Mouse (Mus musculus) embryonic fibroblast, embryonic 13.5 days (primary cell): ENCODE measurements around the gene Nav1.

Source experiments
- CTCF ChIP-seq: IDR thresholded peaks from 2 replicates; pipeline ENCODE4 v1.5.1; 2011; ENCODE audit warnings: mild to moderate bottlenecking, control low read depth, low read length, moderate library complexity, borderline replicate concordance; ENCODE audit not compliant: insufficient read depth
- POLR2A ChIP-seq: IDR thresholded peaks from 2 replicates; pipeline ENCODE4 v1.6.1; 2011; ENCODE audit warnings: low read depth, mild to moderate bottlenecking, control low read depth, low read length, moderate library complexity

DNA sequence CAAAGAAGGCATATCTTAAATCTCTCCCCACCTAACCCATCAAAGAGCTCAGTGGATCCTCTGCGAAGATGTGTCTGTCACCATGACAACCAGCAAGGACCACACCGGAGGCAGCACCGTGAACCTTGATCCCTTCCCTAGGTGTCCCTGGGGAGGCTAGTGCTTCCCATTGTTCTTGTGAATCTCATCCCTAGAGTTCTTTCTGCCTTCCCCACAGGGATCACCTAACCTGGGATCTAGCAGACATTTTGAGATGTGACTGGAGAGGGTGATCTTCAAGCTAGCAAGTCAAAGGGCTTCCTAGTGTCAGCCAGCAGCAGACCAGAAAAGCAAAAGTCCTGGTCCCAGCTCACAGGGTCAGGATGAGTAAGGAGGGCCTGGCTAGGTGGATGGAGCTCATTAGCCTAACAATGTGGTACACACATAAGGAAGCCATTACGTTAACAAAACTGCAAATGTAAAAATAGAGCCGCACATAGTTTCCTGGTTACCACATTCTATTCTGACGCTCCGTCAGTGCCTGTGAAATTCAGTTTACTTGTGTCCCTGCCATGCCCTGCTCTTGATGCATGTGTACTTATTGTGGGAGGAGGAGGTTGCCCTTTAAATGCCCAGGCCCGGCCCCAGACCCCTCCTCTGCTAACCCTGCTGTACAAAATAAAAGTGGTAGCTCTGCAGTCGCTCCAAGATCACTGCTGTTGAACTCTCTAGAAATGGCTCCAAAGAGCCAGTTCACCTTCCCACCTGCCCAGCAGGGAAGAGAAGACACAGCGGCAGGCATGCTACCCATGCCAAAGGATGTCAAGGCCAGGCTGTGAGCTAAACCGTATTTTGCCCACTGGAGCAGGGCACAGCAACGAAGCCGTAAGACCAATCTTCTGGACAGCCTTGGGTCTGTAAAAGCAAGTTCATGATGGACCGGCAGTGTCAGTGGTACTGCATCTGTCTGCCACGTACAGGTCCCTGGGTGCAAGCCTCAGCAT lies 6.8 kb downstream of the Nav1 start:
- TF ChIP-seq POLR2A (no peak), CTCF (no peak)
